Mouse (Mus musculus): ENCODE measurements around the gene Pax7.

Pax7 gene

GRCm38 (mm10) chr4:139833036-139833634 lies at the start of gene Pax7:
Pax7 (minus strand) TSS chr4:139833528.
- DNase-seq (ENCODE audit: low read depth, low spot score) = peak; percentile 89

GRCm38 (mm10) chr4:139881796-139882195 lies 48.5 kb upstream of the Pax7 start:
- no peak for DNase-seq (ENCODE audit: low read depth, low spot score)

DNA sequence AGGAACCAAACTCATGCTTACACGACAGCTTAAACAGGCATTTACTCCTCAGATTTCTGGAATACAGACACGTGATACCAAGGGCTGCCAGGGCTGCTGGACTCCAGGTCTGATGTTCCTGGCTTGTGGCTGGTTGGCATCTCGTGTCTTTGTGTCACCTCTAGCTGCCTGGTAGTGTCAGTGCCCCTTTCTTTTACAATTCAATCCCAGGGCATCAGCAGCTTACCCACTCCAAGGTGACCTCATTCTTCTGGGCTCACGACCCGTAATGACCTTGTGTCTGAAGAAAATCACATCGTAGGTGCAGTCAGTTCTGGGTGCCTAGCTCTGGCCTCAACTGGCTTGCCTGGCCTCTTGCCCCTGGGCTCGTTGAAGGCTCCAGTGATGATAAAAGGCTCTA lies 46.0 kb upstream of the Pax7 start:
- DNase-seq (ENCODE audit: low read depth, low spot score) = no peak

DNA sequence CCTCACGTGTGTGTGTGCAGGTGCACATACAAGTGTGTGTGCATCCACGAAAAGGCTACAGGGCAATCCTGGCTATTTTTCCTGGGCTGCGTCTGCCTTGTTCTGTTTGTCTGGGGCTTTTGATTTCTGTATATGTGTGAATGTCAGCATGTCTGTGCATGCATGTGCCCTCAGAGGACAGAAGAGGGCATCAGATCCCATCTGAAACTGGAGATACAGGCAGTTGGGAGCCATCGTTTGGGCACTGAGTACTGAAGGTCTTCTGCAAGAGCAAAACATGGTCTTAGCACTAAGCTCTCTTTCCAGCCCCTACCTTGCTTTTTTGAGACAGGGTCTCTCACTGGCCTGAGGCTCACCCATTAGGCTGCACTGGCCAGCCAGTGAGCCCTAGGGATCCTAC lies 45.1 kb upstream of the Pax7 start:
- peak; percentile 34 for DNase-seq (ENCODE audit: low read depth, low spot score)

- peak; percentile 72 for DNase-seq (ENCODE audit: low read depth, low spot score)
Observed at GRCm38 (mm10) chr4:139877269-139877668, 43.9 kb upstream of the Pax7 start.

- DNase-seq (ENCODE audit: low read depth, low spot score) = peak; percentile 75
Observed at GRCm38 (mm10) chr4:139872595-139872994, 39.3 kb upstream of the Pax7 start.

- DNase-seq (ENCODE audit: low read depth, low spot score) = peak; percentile 52
Observed at GRCm38 (mm10) chr4:139871699-139872098, 38.4 kb upstream of the Pax7 start.

GRCm38 (mm10) chr4:139863218-139863617 lies 29.9 kb upstream of the Pax7 start:
- no peak for DNase-seq (ENCODE audit: low read depth, low spot score)

DNA sequence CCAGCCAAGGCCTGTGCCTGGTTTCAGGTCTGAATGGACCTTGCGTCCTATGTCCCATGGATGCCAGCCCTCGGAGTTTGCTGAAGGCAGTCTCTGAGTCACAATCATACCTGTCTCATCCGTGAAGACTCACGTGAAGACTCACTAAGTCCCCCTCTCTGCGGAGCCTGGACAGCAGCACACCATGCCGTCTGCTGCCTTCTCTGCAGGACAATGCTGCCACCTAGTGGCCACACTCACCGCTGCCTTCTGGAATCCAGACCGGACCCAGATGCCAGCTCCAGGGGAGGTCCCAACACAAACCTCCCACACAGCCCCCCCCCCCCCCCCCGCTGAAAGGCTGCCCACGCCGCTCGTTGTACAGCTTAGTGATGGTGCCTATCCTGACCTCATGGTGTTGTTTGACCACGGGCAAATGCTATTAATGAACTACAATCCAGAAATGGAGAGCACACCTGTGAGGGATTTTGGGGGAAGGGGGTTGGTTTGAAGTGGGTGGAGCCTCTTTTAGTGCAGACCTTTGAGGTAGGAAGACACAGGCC lies 25.4 kb upstream of the Pax7 start:
- DNase-seq (ENCODE audit: low read depth, low spot score) = peak; percentile 84

- peak; percentile 26 for DNase-seq (ENCODE audit: low read depth, low spot score)
Observed at GRCm38 (mm10) chr4:139852219-139853035, 19.1 kb upstream of the Pax7 start.

DNA sequence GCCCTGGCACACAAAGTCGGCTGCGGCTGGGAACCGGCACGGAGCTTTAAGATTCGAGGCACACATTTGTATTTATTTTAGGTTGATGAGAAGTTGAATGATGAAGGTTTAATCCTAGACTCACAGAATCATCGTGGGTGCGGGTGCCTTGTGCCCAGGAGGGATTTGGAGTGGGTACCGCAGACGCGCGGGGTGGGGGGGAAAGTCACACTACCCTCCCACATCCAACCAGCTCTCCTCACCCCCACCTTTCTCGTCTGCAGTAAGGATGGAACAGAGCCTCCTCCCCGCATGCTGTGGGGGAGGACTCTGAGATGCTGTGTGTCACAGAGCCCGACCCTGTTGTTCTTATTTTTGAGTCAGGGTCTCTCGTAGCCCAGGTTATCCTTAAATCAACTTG lies 18.1 kb upstream of the Pax7 start:
- no peak for DNase-seq (ENCODE audit: low read depth, low spot score)

DNA sequence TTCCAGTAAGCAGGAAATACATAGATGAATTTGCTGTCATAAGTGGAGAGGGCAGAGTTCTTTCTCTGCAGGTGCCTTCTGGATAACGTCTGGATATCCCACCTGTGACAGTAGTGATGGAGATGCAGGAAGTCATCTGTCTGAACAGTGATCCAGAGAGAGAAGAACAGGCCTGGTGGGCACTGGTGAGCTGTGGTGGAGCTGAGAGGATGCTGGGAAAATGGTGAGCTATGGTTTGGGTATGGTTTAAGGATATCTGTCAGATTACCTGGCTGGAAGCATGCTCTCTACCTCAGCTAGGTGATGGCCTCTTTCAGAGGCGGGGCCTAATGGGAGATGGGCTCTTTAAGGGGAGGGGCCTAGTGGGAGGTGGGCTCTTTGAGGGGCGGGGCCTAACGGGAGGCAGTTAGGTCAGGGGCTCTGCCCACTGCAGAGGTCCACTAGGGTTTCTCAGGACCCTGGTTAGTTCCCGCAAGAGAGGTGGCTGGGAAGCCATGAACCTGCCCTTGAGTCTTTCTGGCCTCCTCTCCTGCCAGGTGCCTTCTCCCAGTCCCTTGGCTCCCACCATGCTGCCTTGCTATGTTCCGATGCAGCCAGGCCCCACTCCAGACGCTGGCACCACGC lies 17.3 kb upstream of the Pax7 start:
- peak; percentile 54 for DNase-seq (ENCODE audit: low read depth, low spot score)

- peak; percentile 63 for DNase-seq (ENCODE audit: low read depth, low spot score)
Observed at GRCm38 (mm10) chr4:139843456-139843855, 10.1 kb upstream of the Pax7 start.

GRCm38 (mm10) chr4:139842919-139843318 lies 9.6 kb upstream of the Pax7 start:
- no peak for DNase-seq (ENCODE audit: low read depth, low spot score)

DNA sequence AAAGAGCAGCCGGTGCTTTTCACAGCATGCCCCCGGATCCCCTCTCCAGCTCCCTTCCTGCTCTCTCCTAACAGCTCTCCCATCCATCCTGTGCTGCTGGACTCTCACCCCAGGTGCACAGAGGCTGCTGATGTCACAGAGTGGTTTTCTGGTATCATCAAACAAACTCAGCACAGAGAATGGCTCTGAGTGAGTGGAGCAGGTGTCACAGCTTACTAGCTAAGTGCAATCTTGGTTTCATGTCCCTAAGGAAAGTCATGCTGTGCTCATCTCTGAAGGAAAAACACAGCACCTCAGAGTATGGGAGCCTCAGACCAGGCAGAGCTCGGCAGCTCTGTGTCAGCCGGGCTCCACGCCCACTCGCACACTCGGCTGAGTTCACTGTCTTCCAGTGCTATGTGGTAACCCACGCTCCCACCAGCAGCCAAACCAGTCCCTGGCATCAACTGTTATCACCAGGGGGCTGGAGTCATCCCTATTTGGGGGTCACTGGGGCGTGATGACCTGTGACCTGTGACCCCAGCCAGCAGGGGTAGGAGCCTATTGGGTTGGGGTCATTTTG lies 7.7 kb upstream of the Pax7 start:
- no peak for DNase-seq (ENCODE audit: low read depth, low spot score)

DNA sequence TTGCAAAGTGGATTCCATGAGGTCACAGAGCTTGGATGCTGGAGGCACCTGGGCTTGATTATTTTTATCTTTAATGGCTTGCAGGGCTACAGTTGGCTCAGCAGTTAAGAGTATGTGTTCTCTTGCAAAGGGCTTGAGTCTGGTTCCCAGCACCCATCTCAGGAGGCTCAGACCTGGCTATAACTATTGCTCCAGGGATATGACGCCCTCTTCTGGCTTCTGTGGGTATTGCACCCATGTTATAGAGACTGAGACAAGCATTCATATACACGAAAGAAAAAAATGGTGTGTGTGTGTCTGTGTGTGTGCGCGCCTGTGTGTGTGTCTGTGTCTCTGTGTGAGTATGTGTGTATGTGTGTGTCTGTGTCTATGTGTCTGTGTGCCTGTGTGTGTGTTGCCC lies 7.1 kb upstream of the Pax7 start:
- DNase-seq (ENCODE audit: low read depth, low spot score) = peak; percentile 53

DNA sequence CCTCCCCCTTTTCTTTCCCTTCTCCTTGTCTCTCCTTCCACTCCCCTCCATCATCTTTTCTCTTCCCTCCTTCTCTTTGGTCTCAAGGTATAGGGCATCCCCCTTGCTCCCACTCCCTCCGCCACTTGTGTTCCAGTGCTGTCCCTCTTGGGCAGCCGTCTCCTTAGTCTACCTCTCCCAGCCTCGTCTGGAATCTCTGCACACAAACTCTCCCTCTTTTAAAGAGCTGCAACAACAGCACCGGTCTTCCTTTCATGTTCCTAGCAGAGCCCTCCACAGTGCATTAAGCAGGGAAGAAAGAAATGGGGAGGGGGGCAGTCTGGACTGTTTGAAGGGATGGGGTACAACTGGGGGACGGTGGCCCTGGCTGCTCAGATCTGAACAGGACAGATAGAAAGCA lies 3.4 kb upstream of the Pax7 start:
- DNase-seq (ENCODE audit: low read depth, low spot score) = no peak

DNA sequence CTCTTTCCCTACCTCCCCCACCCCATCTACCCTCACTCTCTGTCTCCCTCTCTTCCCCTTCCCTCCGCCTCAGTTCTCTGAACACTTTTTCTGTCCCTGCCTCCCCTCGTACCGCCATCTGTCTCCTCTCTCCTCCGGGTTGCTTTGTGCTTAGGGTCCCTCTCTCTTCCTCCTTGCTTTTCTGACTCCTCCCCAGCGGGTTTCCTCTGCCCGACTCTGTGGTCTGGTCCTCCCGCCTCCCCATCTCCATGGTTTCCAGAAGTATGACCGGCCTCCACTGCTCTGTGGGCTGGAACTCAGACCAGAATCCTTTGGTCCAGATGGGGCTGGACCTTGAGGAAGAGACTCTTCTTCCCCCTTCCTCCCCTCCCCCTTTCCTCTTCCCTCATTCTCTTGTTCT lies 2.9 kb upstream of the Pax7 start:
- peak; percentile 56 for DNase-seq (ENCODE audit: low read depth, low spot score)

DNA sequence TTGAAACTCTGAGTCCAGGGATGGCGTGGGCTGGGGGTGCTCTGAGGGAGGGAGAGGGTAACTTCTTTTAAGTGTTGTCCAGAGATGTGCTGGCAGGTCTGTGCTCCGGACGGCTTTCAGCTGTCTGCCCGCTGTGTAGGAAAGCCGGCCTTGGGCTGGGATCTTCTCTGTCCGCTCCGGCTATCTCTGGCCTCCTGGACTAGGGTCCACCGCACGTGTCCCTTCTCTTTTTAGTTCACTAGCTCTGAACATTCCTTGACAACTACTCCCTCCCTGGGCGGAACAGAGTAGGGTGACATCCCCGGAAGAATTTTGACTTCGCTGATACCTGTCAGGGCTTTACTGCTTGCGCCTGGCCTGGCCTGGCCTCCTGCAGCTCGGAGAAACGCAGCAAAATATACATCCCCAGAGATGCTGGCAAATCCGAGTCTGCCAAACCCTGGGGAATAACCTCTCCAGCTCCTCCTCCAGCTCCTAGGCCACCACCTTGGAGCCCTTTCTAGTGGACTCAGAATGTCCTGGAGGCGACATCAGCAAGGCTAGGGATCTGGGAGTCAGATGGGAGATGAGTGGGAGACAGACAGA lies 581 bp upstream of the Pax7 start:
- no peak for DNase-seq (ENCODE audit: low read depth, low spot score)

GRCm38 (mm10) chr4:139832281-139833035 lies 870 bp downstream of the Pax7 start:
- peak; percentile 85 for DNase-seq (ENCODE audit: low read depth, low spot score)
